Mouse (Mus musculus) ES-E14 (cell line): ENCODE results near the gene 1700022I11Rik. TPM values are rescaled to one million over a fixed set of nuclear protein-coding genes. Genes with fewer than 3 reads are reported as not detected.

ENCODE experiments used
- DNase-seq: peaks from one replicate; pipeline ENCODE4 v3.0.0-alpha.2; 2013; ENCODE audit warnings: low read depth, low spot score
- H3K27ac ChIP-seq: 2 replicates; pipeline ENCODE4 v1.5.1; 2012; ENCODE audit warnings: low read depth, mild to moderate bottlenecking, low read length, moderate library complexity, mixed read lengths; ENCODE audit not compliant: poor library complexity, insufficient read depth, severe bottlenecking
- H3K36me3 ChIP-seq: 2 replicates; pipeline ENCODE4 v1.6.1; 2012; ENCODE audit warnings: mild to moderate bottlenecking, low read length, moderate library complexity, mixed read lengths; ENCODE audit not compliant: control insufficient read depth, poor library complexity, insufficient read depth, severe bottlenecking
- H3K4me1 ChIP-seq, 2 experiments: fragments of 150-350 bp in 1 of 2; sonication (generic) in 1 of 2; 2 replicates each; pipeline ENCODE4 v1.6.1; 2012; ENCODE audit warnings: low read length in 2 of 2, mild to moderate bottlenecking in 1 of 2, mixed read lengths in 1 of 2; ENCODE audit not compliant: control insufficient read depth in 2 of 2, insufficient read depth in 2 of 2, poor library complexity in 1 of 2
- H3K4me3 ChIP-seq, 2 experiments: fragments of 150-350 bp in 1 of 2; sonication (generic) in 1 of 2; 2 replicates each; pipeline ENCODE4 v1.5.1; 2012; ENCODE audit warnings: low read length in 2 of 2, low read depth in 1 of 2, mild to moderate bottlenecking in 1 of 2, mixed read lengths in 1 of 2; ENCODE audit not compliant: insufficient read depth in 1 of 2, poor library complexity in 1 of 2, severe bottlenecking in 1 of 2
- H3K9ac ChIP-seq: 2 replicates; pipeline ENCODE4 v1.6.1; 2012; ENCODE audit warnings: low read depth, mild to moderate bottlenecking, low read length, mixed read lengths; ENCODE audit not compliant: poor library complexity, insufficient read depth, severe bottlenecking
- H3K9me3 ChIP-seq: fragments of 150-350 bp; sonication (generic); 2 replicates; pipeline ENCODE4 v1.6.1; 2012; ENCODE audit warnings: low read depth, mild to moderate bottlenecking, low read length; ENCODE audit not compliant: control insufficient read depth, insufficient read depth
- CHD2 ChIP-seq: IDR thresholded peaks from 2 replicates; pipeline ENCODE4 v1.6.1; 2014; ENCODE audit warnings: mild to moderate bottlenecking, low read depth, low read length, inconsistent platforms
- HCFC1 ChIP-seq: IDR thresholded peaks from 2 replicates; pipeline ENCODE4 v1.6.1; 2012; ENCODE audit warnings: low read length, inconsistent platforms, borderline replicate concordance; ENCODE audit not compliant: insufficient read depth
- MAFK ChIP-seq: IDR thresholded peaks from 2 replicates; pipeline ENCODE4 v1.6.1; 2014; ENCODE audit warnings: mild to moderate bottlenecking, low read depth, low read length, inconsistent platforms; ENCODE audit not compliant: insufficient read depth
- ZC3H11A ChIP-seq: IDR thresholded peaks from 2 replicates; pipeline ENCODE4 v1.6.1; 2012; ENCODE audit warnings: low read depth, mild to moderate bottlenecking, inconsistent platforms, low read length, borderline replicate concordance
- ZNF384 ChIP-seq: IDR thresholded peaks from 2 replicates; pipeline ENCODE4 v1.6.1; 2012; ENCODE audit warnings: low read depth, low read length, inconsistent platforms
- in situ Hi-C, 2 experiments: fragments of 600-800 bp; cut with MboI; formaldehyde crosslinking; loops; one replicate each; pipeline ENCODE4 v1.15.1; 2025; ENCODE audit warnings: low sequenced_read_pairs in 2 of 2, inconsistent platforms in 1 of 2; ENCODE audit not compliant: unreplicated experiment in 2 of 2
- total RNA-seq: library from RNA; depleted of rRNA; stranded (reverse); fragments of 300-350 nt; gene quantifications from 2 replicates; pipeline ENCODE4 v1.2.3, GENCODE M21; 2012

1700022I11Rik gene
- total RNA-seq, 1 experiment = 0.58 TPM

- Histone ChIP-seq H3K4me1 (peaks cover 0 to 2% of the 10 kb centered on the region in 2 experiments; a peak in 1 of 4 replicates), H3K9ac (no peak overlapping the region)
- in situ Hi-C loops = no loop called here
Measured at GRCm38 (mm10) chr4:42945952-42946351, 23.5 kb upstream of the 1700022I11Rik start.

GRCm38 (mm10) chr4:42946733-42947290 lies 22.6 kb upstream of the 1700022I11Rik start:
- Histone ChIP-seq H3K36me3 (no peaks in the 10 kb centered on the region), H3K27ac (no peak overlapping the region), H3K4me3 (no peak overlapping the region), H3K4me1 (peaks cover 4% of the 10 kb centered on the region in 2 experiments; a peak in 2 of 4 replicates), H3K9me3 (no peaks in the 10 kb centered on the region), H3K9ac (no peak overlapping the region)
- TF ChIP-seq ZNF384 (no peak), ZC3H11A (no peak), HCFC1 (no peak), CHD2 (no peak), MAFK (no peak)
- in situ Hi-C loops = no loop called here
- no peak for DNase-seq

More at GRCm38 (mm10) chr4:42945952-42946351, 23.5 kb upstream of the 1700022I11Rik start:
- TF ChIP-seq CHD2 (no peak), HCFC1 (no peak), ZNF384 (no peak), ZC3H11A (0 out of 2 replicates have a peak, but pooled peaks have one; percentile 26), MAFK (no peak)
- Histone ChIP-seq H3K36me3 (no peaks in the 10 kb centered on the region), H3K4me3 (no peak overlapping the region), H3K9me3 (no peaks in the 10 kb centered on the region), H3K27ac (no peak overlapping the region)
- peak; percentile 65 for DNase-seq

- no peaks in the 10 kb centered on the region for H3K36me3 ChIP-seq
- no peak overlapping the region for H3K9ac ChIP-seq
- in situ Hi-C loops = no loop called here
- TF ChIP-seq ZC3H11A (no peak), ZNF384 (no peak), HCFC1 (no peak), MAFK (no peak), CHD2 (no peak)
- no peak for DNase-seq
- no peak overlapping the region for H3K27ac ChIP-seq
- peaks cover 4 to 9% of the 10 kb centered on the region in 2 experiments; a peak in 3 of 4 replicates for H3K4me1 ChIP-seq
- H3K4me3 ChIP-seq = no peak overlapping the region
- no peaks in the 10 kb centered on the region for H3K9me3 ChIP-seq
Measured at GRCm38 (mm10) chr4:42948527-42948926, 20.9 kb upstream of the 1700022I11Rik start.

- TF ChIP-seq CHD2 = no peak
- TF ChIP-seq HCFC1 = no peak
- no peak for TF ChIP-seq MAFK
- peaks cover 4 to 14% of the 10 kb centered on the region in 2 experiments; a peak in 3 of 4 replicates for H3K4me1 ChIP-seq
- H3K4me3 ChIP-seq = peak overlapping the region in 1 of 2 experiments; percentile 75; a peak in 3 of 4 replicates
- DNase-seq = no peak
- no peak overlapping the region for H3K9ac ChIP-seq
- H3K36me3 ChIP-seq = no peaks in the 10 kb centered on the region
- no peak overlapping the region for H3K27ac ChIP-seq
- H3K9me3 ChIP-seq = no peaks in the 10 kb centered on the region
- in situ Hi-C loops = no loop called here
Measured at GRCm38 (mm10) chr4:42949051-42949675, 20.2 kb upstream of the 1700022I11Rik start.
